Mouse (Mus musculus) left cerebral cortex, adult 8-10 months (tissue): ENCODE data around the gene Kcnk7. TPM values are rescaled to one million over a fixed set of nuclear protein-coding genes. Genes with fewer than 3 reads are reported as not detected.

Source experiments
- DNase-seq, 2 experiments: peaks; one replicate each; pipeline ENCODE4 v3.0.0; 2022; ENCODE audit warnings: low spot score in 2 of 2
- total RNA-seq, 4 experiments: library from RNA; stranded (reverse); gene quantifications; 2 replicates each; pipeline ENCODE4 v1.2.4; 2022

Kcnk7 gene
- total RNA-seq, 4 experiments from 2014 or later = 0.37 TPM; not detected in 3

DNA sequence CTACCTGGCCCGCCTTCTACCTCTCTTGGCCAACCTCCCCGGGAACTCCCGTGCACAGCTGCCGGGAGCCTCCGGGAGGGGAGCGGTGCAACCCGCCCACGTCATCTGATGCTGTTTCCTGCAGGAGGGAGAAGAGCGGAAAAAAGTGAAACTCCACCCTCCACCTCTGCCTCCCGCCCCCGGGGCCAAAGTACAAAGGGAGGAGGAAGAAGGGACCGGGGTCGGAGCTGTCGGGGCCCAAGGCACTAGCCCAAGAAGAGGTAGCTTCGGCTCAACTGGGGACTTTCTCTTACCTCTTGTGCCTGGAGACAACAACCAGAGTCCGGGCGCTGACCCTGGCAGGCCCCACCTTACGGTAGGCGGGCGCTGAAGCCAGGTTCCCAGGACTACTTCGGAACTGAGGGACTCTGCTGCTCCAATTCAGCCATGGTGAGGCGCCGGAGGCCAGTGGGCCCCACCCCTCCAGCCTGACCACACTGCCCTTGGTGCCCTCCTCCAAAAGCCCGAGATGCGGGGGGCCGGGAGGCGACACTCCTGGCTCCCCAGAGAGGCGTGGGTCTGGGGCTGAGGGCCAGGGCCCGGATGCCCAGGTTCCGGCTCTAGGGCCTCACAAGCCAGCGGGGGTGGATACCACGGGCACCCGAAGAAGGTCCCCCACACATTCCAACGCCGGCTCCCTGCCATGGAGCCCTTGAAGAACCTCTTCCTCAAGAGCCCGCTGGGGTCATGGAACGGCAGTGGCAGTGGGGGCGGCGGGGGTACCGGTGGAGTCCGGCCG is 14.4 kb upstream of the Kcnk7 start:
- peak; percentile 65 to 77 for DNase-seq

DNA sequence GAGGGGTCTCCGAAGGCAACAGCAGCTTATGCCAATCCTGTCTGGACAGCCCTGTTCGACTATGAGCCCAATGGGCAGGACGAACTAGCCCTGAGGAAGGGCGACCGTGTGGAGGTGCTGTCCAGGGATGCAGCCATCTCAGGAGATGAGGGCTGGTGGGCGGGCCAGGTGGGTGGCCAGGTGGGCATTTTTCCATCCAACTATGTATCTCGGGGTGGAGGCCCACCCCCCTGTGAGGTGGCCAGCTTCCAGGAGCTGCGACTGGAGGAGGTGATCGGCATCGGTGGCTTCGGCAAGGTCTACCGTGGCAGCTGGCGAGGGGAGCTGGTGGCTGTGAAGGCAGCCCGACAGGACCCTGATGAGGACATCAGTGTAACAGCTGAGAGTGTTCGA is 13.8 kb upstream of the Kcnk7 start:
- peak in 1 of 2 experiments; percentile 48 for DNase-seq

DNA sequence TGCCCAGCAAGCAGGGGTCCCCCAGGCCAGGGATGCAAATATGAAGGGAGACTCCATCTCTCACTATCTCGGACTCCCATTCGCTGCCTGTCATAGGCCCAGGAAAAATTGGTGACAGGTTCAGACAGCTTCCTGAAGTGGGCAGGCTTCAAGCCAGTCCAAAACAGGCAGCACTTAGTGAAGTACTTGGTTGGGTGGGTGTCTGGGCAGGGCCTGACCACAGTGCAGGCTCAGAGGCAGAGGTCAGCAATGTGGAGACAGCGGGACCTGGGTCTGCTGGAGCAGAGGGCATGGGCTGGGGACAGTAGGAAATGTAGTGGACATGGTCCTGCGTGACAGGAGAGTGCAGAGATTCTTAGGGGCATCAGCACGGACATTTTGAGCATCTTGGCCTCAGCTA is 12.6 kb upstream of the Kcnk7 start:
- no peak for DNase-seq

DNA sequence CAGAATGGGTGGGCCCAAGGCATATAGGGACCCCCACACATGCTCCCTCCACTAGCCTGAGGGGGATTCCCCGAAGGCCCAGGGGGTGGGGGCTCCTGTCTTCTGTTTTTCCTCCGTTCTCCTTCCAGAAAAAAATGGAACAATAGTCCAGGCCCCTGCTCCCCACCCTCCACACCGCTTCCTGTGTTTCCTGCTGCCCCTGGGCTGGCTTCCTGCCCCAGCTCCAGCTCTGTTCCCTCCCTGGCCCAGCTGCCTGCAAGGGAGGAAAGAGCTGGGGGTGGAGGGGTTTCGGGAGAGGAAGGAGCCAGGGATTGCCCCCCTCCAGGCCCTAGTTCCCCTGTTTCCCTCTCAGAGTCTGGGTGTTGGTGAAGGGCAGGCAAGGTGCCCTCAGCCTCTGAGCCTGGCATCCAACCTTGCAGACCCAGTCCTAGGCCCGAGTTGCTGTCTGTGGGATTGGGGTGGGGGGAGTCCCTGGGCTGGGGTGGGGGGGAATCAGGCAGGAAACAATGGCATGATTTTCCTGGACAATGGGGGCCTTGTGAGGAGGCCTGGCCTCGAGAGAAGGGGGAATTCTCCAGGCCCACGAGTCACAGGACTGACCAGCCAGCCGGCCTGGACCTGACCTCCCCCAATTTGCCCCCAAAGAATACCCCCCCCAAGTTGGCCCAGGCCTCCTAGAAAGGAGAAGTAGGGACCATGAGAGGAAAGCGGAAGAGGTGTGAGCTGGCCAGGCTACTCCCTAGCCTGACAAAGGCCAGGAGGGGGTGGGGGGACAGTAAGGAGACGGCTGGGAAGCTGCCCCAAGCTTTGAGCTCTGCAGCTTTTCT is 11.9 kb upstream of the Kcnk7 start:
- DNase-seq = no peak

DNA sequence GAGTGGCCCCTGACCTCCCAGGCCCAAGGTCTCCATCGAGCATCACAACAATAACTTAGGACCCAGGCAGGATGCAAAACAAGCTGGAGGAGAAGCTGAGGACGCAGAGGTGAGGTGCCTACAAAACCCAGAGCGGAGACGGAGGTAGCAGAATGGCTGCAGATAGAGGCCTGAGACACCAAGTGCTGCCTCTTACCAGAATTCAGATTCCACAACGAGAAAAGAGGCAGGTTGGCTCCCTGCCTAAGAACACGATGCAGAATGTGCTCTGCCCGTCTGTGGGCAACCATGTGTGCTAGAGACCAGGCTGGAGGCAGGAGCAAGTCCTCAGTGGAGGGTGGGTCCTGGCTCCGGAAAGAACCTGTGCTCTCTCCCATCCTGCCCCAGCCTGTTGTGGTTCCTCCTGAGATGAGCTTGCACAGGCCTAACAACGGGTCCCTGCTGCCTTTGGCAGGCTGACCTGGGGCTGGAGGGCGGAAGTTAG is 11.2 kb upstream of the Kcnk7 start:
- no peak for DNase-seq

DNA sequence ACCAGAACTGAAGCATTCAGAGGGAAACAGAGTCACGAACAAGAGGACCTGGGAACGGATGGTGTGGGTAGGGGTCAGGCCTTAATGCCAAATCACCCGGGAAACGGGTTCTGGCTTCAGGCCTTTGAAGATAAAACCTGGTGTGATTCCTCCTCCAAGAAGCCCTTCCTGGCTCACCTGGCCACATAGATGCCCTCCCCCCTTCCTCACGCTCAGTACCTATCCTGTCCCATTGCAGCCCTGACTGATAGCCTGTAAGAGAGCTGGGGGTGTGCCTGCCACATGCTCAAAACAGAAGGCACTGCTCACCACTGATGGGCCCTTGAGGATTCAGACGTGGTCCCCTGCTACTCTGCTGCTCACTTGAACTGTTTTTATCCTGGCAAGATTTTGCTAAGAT is 10.4 kb upstream of the Kcnk7 start:
- DNase-seq = no peak

DNA sequence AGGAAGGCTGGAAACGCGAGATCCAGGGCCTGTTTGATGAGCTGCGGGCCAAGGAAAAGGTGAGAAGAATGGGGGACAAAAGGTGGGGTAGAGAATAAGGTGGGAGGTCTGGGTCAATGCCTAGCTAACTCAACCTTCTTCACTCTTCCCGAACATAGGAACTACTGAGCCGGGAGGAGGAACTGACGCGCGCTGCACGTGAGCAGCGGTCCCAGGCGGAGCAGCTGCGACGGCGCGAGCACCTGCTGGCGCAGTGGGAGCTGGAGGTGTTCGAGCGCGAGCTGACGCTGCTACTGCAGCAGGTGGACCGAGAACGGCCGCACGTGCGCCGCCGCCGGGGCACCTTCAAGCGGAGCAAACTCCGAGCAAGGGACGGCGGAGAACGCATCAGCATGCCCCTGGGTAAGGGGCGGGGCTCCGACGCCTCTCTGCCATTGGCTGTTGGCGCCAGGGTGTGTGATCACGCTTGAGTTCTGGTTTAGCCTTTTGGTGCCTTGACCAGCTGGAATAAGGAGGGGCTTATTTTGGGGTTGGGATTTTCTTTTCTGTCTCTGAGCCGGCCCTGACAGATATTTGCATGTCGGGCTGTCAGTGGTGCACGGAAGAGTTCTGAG is 8.2 kb upstream of the Kcnk7 start:
- no peak for DNase-seq

DNA sequence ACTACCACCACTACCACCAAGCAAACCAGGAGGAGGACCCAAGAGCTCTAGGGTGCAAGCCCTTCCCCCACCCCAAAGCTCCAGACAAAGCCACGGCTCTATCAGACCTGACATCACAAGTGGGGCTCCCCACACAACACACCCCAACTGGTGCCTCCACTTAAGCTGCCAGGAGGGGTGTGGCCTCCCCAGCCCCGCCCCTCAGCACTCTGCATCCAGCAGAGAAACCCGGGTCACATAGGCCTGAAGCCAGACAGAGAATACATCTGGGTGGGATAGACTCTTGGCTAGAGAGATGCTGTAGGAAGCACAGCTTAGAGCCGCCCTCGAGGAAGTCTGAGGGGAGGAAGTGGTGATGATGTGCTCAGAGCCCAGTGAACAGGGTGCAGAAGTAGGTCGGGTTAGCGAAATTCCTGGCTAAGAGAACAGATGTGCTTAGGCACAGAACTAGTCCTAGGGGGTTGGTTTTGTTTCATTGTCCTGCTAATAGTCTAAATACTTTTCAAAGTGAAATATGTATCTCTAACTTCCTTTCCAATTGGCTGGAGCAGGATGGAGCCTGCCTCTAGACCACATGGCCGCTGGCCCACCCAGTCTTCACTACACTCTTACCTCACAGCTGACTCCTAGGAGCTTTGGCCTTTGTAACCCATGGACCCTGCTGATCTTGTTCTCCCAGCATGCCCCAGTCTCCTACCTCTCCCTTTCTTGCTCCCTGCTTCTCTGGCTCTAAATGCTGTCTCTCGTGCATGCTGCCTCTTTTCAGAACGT is 819 bp downstream of the Kcnk7 start:
- DNase-seq = no peak

DNA sequence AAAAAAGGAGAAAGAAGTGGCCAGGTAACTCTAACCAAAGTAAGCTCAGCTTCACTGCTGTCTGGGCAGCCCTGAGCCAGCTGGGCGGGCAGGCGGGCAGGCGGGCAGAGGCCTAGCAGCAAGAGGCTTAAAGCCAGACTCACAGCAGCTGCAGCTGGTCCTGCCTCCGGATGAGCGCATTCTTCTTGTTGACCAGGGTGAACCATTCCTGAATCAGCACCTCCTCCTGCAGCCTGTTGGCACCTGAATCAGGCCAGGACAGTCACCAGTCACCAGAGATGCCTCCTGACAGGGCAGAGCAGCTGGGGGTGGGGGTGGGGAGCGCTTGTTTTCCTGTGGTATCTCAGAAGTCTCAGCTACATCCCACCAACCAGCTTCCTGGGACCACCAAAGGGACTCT is 5.9 kb downstream of the Kcnk7 start:
- no peak for DNase-seq

DNA sequence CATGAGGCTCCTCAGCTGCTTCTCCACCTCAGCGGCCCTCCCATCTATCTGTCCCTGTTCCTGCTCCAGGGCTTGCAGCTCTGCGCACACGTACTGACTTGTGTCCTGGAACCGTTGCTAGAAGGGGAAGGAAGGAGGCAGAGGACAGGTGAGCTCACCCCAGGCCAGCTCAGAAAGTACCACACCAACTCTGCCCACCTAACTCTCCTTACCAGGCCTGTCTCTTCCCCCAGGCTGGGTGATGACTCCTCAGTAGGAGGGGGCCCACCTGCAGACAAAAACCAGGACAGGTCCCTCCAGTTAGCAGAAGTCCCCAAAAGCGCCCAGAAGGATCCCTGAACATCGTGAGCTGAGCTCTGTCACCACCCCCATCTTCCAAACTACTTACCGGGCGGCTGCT is 6.4 kb downstream of the Kcnk7 start:
- no peak for DNase-seq

DNA sequence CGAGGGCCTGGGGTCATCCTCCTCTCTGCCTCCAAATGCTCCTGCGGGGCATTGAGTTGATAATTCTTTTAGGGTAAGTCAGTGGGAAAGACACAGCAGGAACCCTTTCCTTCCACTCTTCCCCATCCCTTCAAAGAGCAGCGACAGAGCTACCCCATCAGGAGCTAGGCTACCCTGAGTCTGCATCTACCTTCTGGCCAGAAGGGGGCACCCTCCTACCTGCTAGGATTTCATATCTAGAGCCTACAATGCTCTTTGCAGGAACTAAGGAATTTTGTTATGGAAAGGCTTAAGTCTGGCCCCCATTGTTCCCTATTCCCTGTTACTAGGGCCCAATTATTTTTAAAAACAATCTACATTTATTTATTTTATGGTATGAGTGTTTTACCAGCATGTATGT is 7.1 kb downstream of the Kcnk7 start:
- no peak for DNase-seq

DNA sequence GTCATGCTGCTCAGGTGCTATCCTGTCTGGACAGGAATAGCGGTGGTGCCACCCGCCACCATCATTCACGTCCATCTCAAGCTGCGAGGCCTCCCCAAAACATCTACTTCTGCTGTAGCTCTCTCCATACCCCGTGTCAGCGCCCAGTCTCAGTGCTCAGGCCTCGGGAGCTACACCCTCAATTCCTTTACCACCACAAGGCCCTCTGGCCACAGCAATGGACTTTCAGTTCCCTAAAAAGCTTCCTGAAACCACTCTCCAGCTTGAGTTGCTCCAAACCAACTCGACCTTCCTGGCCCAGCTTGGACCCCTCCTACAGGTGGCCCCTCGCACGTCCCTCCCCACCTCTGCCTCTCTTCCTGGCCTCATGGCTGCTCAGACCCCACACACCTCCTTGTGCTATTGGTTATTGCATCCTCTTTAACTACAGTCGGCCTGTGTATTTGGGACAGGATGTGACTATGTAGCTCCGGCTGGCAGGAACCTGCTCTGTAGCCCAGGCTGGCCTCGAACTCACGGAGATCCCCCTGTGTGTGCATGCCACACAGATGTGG is 7.8 kb downstream of the Kcnk7 start:
- no peak for DNase-seq

DNA sequence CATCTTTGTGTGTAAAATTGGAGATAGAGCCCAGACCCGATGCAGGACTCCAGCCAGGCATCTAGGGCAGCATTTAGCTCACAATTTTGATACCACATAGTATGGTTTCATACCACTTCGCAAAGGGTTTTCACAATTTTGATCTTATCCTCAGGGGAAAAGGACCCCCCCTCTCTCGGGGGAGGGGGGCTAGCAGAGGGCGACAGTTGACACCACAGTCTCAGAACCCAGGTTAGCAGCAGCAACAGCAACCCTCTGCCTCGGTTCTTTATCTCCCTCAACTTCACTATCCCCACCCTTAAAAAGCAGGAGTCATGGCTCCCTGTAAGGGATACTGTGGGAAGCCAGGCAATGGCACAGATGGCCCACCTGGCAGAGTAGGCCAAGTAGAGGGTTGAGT is 9.1 kb downstream of the Kcnk7 start:
- DNase-seq = no peak

DNA sequence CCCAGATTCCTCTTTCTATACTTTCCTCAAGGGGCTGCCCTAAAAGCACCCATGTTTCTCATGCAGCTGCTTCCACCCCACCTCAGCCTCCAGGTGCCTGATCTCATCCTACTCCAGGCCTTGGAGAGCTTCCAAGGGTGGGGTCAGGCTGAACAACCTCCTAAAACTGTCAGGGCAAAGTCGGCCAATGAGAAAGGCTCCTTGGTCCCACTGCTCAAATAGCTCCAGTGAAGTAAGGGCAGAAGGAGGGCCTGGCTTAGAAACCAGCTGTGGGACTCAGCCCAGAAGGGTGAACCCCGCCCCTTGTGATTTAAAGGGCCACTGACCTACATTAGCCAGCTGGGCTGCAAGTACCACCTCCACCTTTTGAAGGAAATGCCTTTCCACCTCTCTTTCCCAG is 9.6 kb downstream of the Kcnk7 start:
- DNase-seq = no peak

DNA sequence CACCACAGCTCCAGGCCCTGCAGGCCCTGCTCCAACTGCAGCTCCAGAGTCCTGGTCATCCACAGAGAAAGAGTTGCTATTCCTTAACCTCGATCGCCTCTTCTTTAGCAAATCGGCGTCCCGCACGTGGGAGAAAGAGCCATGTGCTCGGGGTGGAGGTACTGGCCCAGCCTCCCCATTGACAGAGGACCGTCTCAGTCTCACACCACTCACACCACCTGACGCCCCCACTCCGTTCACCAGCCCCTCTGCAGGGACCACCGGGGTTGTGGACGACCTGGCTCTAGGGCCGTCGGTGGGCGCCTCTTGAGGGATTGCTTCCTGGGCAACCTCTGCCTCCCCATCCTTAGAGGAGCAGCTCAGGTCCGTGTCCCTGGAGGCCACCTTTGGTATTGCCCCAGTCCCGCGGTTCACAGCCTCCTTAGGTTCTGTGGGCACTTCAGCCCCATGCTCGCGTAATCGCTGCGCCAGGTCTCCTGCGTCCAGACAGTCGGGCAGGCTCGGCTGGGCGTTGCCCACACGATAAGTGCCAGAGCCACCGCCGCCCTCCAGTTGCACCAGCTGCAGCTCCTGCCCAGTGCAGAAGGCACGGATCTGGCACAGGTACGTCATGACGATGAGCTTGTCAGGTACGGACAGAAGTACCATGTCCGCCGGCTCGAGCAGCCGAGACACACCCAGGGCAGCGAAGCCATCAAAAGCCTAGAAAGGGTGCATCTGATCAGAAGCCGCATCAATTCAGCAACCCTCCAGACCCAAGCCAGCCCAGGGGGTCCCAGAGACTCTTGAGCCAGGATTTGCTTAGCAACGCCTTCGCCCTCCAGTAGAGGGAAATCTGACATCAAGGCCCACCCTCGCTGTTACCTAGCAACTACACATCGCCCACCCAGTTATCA is 11.9 kb downstream of the Kcnk7 start:
- no peak for DNase-seq

DNA sequence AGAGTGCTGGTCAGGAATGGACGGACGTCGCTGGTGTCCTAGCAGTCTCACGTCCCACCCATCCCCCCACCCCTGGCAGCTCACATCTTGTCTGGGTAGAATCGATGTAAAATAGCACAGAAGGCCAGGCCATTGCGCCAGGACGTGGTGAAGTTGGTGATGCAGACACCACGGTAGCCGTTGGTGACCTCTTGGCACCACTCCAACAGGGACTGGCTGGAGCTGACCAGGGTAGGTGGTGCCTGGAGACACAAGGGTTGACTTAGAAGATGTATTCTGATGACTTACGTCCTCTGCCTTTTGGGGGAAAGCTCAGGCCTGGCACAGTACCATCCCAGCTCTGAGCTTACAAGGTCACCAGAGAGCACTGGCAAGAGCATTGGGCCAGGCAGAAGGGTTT is 12.8 kb downstream of the Kcnk7 start:
- no peak for DNase-seq

DNA sequence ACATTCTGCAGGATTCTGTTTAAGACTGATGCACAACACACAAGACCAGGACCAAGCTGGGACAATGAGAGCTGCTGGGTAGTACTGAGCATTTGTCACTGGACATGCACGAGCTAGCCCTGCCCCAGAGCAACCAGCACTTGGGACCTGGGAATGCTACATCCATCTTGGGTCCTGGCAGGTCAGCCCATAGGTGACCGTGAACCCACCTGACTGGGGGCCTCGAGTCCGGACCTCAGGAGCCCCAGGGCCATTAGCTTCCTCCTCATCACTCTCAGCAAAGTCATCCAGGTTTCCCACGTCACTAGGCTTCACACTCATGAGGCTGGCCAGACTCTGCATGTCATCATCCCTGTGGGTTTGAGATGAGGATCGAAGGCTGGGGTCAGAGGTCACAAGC is 17.1 kb downstream of the Kcnk7 start:
- no peak for DNase-seq

DNA sequence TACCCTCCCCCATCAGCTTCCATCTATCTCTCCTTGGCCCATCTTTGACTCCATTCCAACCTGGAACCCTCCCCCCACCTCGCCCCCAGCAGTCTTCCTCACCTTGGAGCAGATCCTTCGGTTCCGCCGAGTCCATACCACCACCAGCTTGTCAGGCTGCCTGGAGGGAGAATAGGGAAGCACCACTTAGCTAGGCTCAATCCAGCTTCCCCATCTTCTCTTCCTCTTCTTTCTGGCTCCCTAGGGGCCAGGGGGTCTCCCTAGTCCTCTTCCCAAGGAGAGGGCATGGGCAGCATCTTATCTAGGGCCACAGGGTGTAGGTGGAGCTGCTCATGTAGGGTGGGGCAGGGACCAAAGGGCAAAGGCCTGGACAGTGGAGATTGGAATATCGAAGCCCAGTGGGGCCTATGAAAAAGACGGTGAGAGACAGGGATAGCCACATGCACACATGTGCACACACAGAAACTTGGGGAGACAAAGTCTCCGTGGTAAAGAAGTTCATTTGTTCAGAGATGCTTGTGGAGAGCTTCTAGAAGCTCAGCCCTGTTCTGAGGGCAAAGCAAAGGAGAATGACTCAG is 18.8 kb downstream of the Kcnk7 start:
- no peak for DNase-seq

DNA sequence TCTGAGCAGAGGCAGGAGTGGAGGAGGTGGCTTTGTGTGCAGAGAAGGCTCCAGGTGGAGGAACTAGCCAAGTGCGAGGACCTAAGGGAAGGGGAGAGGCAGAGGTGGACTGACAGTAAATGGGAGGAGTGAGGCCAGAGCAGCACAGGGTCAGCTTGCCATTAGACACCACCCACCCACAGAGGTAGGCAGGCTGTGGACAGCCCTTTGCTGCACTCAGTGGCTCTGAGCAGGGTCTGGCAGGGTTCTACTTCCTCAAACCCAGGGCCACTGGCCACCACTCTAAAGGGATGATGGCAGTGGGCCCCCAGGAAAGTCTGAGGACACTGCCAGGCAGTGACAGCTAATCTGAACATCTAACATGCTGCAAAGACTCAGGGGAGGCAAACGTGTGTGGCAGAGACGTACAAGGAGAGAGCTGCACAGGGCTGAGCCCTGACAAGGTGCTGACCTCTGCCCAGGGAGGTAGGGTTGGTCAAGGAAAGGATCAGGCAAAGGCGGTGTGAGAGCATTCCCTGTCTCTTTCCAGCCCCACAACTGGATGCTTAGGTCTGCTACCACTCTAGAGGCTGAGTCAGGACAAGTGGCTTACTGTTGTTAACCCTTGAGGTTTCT is 19.9 kb downstream of the Kcnk7 start:
- no peak for DNase-seq
